36 mouse cellular contexts compared by ENCODE assay signal in the genomic region with DNA sequence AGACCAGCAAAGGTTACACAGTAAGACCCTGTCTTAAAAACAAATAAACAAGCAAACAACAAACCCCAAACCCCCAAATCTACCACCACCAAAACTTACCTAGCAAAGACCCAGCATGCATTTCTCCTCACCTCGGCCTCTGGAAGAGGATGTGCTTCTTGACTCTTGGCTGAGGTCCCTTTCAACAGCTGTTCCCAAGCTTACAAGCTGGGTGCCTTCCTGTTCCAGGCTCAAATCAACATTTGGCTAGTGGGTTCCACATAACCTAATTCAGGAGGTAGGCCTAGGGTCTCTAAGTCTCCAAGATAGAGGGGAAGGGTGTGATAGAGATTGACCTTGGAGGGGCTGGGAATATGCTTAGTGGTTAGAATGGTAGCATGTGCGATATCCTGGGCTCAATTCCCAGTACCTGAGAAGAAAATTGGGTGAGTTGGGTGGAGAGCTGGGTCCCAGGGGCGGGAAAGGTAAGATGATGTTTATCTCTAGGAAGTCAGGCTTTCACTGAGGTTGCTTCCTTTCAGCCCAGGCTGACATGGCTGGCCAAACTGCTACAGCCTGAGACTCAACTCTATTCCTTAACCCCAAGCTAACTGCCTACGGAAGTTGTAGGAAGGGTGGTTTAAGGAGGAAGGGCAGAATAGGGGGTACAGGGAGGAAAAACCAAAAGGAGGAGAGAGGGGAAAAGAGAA. TPM values are rescaled to one million over a fixed set of nuclear protein-coding genes. Genes with fewer than 3 reads are reported as not detected.
"Had no signal": no experiment of that assay in that cellular context is flagged by ENCODE, and none has a peak within 500 bp of the region (broad histone marks: within the 10 kb centered on the region; RNA-seq: fewer than 3 reads in every experiment).

No protein-coding gene starts in this region.

- H3K36me3 ChIP-seq: heart, embryonic 13.5 days; heart, embryonic 15.5 days; hindbrain, embryonic 10.5 days; hindbrain, embryonic 12.5 days; kidney, embryonic 15.5 days; limb, embryonic 13.5 days; limb, embryonic 15.5 days; liver, embryonic 12.5 days had no signal

- H3K27ac ChIP-seq: heart, embryonic 13.5 days; heart, embryonic 15.5 days; hindbrain, embryonic 10.5 days; hindbrain, embryonic 12.5 days; hindbrain, embryonic 14.5 days; kidney, embryonic 15.5 days; kidney, postnatal 0 days; limb, embryonic 15.5 days; liver, embryonic 12.5 days; liver, embryonic 14.5 days had no signal

- H3K4me2 ChIP-seq: heart, embryonic 13.5 days; heart, embryonic 15.5 days; hindbrain, embryonic 12.5 days; hindbrain, embryonic 14.5 days; kidney, embryonic 15.5 days; limb, embryonic 13.5 days; limb, embryonic 15.5 days; liver, embryonic 12.5 days had no signal

- H3K27me3 ChIP-seq: heart, embryonic 13.5 days; heart, embryonic 15.5 days; hindbrain, embryonic 12.5 days; kidney, embryonic 15.5 days; limb, embryonic 13.5 days; limb, embryonic 15.5 days had no signal

- H3K9me3 ChIP-seq: heart, embryonic 13.5 days; heart, embryonic 15.5 days; hindbrain, embryonic 10.5 days; hindbrain, embryonic 12.5 days; kidney, embryonic 15.5 days; limb, embryonic 13.5 days; limb, embryonic 15.5 days; liver, embryonic 12.5 days had no signal

- H3K4me3 ChIP-seq: heart, embryonic 13.5 days; heart, embryonic 15.5 days; hindbrain, embryonic 10.5 days; hindbrain, embryonic 12.5 days; kidney, embryonic 15.5 days; limb, embryonic 13.5 days; limb, embryonic 15.5 days; liver, embryonic 12.5 days had no signal

- DNase-seq: gastrocnemius, postnatal 25 days; heart, postnatal 14 days; kidney, adult 11 months; kidney, adult 2 months; kidney, adult 9 months; kidney, postnatal 14 days; kidney, postnatal 36 days; layer of hippocampus, adult 9-11 months; layer of hippocampus, postnatal 36 days; left cerebral cortex, postnatal 4 days had no signal

- ATAC-seq: hindbrain, embryonic 16.5 days; inflammation-experienced regulatory T-cells, adult 6 months; intestine, embryonic 16.5 days; liver, embryonic 12.5 days had no signal

- H3K9ac ChIP-seq: heart, embryonic 13.5 days; heart, embryonic 15.5 days; hindbrain, embryonic 12.5 days; hindbrain, embryonic 14.5 days; kidney, embryonic 15.5 days; limb, embryonic 13.5 days; limb, embryonic 15.5 days; liver, embryonic 12.5 days; liver, embryonic 14.5 days had no signal

RNA-seq across cellular contexts. Expression of a gene that starts 35.4 kb away (rescaled TPM):
- polyA plus RNA-seq: inflammation-experienced regulatory T-cells, adult 6 months had no signal

RNA-seq across cellular contexts. Expression of a gene that starts 55.0 kb away (rescaled TPM):
- total RNA-seq: gastrocnemius, adult 8-10 months; gastrocnemius, postnatal 25 days; gastrocnemius, postnatal 4 days; granulocyte monocyte progenitor cell, adult 5-6 weeks; heart, postnatal 36 days; layer of hippocampus, adult 18-20 months; layer of hippocampus, adult 8-10 months; layer of hippocampus, postnatal 14 days; layer of hippocampus, postnatal 36 days; left cerebral cortex, adult 8-10 months; left cerebral cortex, postnatal 10 days; left cerebral cortex, postnatal 4 days; liver, adult 2 months had no signal
- polyA plus RNA-seq: hindbrain, embryonic 10.5 days; hindbrain, embryonic 12.5 days; hindbrain, embryonic 14.5 days; hindbrain, embryonic 16.5 days; intestine, embryonic 16.5 days; kidney, adult 2 months; kidney, embryonic 15.5 days; kidney, postnatal 0 days; limb, embryonic 11.5 days; limb, embryonic 13.5 days; limb, embryonic 15.5 days; liver, adult 2 months; liver, embryonic 12.5 days; liver, embryonic 14.5 days; liver, embryonic 16.5 days had no signal
